Mouse (Mus musculus): ENCODE measurements around the gene Klk14. TPM values are rescaled to one million over a fixed set of nuclear protein-coding genes. Genes with fewer than 3 reads are reported as not detected.

The Klk14 gene
- total RNA-seq, 2 experiments from 2014 or later = not detected

Other genes starting within 250 kb of the Klk14 start
- gene Cldnd2, start 249.6 kb upstream of the Klk14 start, total RNA-seq (2021) = not detected
- gene Etfb, start 246.3 kb upstream of the Klk14 start, total RNA-seq (2021) = 100 to 1,000 TPM; 310 to 323 TPM
- gene Gm45233, start 246.3 kb upstream of the Klk14 start, total RNA-seq (2021) = under 1 TPM; 0.46 to 0.62 TPM
- gene Vsig10l, start 227.3 kb upstream of the Klk14 start, total RNA-seq (2021) = 1 to 10 TPM in 1 of 2 experiments, under 1 TPM in 1; 0.79 to 1.2 TPM
- under 1 TPM; 0.31 to 0.32 TPM for gene Iglon5, start 200.3 kb upstream of the Klk14 start, total RNA-seq (2021)
- gene 4931406B18Rik, start 184.5 kb upstream of the Klk14 start, total RNA-seq (2021) = not detected
- under 1 TPM; 0.96 to 1.00 TPM for gene Cd33, start 146.0 kb upstream of the Klk14 start, total RNA-seq (2021)
- under 1 TPM; 0.38 to 0.61 TPM for gene Zfp658, start 128.2 kb upstream of the Klk14 start, total RNA-seq (2021)
- gene Zfp719, start 110.8 kb upstream of the Klk14 start, total RNA-seq (2021) = 1 to 10 TPM; 3.5 to 3.6 TPM
- not detected for gene Zfp819, start 83.2 kb upstream of the Klk14 start, total RNA-seq (2021)
- not detected for gene Ceacam18, start 55.7 kb upstream of the Klk14 start, total RNA-seq (2021)
- gene Siglece, start 30.3 kb upstream of the Klk14 start, total RNA-seq (2021) = under 1 TPM; 0.31 to 0.32 TPM
- gene Ctu1, start 18.4 kb upstream of the Klk14 start, total RNA-seq (2021) = 1 to 10 TPM; 2.1 to 2.3 TPM
- gene Klk13, start 22.1 kb downstream of the Klk14 start, total RNA-seq (2021) = not detected
- gene Klk12, start 78.5 kb downstream of the Klk14 start, total RNA-seq (2021) = not detected
- gene Klk11, start 84.2 kb downstream of the Klk14 start, total RNA-seq (2021) = not detected
- gene Klk10, start 90.6 kb downstream of the Klk14 start, total RNA-seq (2021) = 1 to 10 TPM in 1 of 2 experiments, under 1 TPM in 1; 0.79 to 1.2 TPM
- gene Klk9, start 101.5 kb downstream of the Klk14 start, total RNA-seq (2021) = not detected
- 1 to 10 TPM; 2.1 to 2.9 TPM for gene Klk8, start 107.2 kb downstream of the Klk14 start, total RNA-seq (2021)
- gene Klk7, start 120.9 kb downstream of the Klk14 start, total RNA-seq (2021) = not detected
- not detected for gene Klk6, start 134.1 kb downstream of the Klk14 start, total RNA-seq (2021)
- not detected for gene Klk5, start 151.6 kb downstream of the Klk14 start, total RNA-seq (2021)
- gene Klk4, start 190.7 kb downstream of the Klk14 start, total RNA-seq (2021) = not detected
- gene Klk15, start 243.3 kb downstream of the Klk14 start, total RNA-seq (2021) = not detected